Mouse (Mus musculus): ENCODE results near the gene Dbndd2.
A peak's percentile ranks its signal among the peaks of the same experiment; 100 is the strongest.

DNA sequence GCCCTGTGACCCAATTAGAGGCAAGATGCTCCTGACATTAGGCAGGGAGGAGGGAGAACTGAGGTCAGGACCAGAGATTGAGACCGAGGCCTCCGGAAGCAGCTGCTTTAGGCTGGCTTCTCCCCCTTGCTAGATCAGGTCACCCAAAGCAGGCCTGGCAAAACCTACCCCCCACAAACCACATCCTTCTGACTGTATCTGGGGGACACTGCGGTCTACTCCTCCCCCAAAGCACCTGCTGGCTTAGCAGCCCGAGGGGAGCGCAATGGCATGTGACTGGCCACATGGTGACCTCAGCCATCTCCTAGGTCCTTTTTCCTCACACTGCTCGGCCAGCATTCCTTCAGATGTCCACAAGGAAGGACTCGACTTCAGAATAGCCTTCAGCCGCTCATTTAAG, 44.8 kb upstream of the Dbndd2 start:
- TF ChIP-seq CTCF (IDR thresholded peaks at IDR 0.05; ENCODE audit: borderline replicate concordance, control insufficient read depth, extremely low read depth, insufficient read depth, low read length, poor library complexity) (peak; percentile 16; the same call in 1 of the 2 replicates), POLR2A (IDR thresholded peaks at IDR 0.05; ENCODE audit: control insufficient read depth, extremely low read depth, insufficient read depth, low read length, poor library complexity) (0 out of 2 replicates have a peak, but pooled peaks have one; percentile 21)

Measured in thymus, adult 2 months (tissue).